Mouse (Mus musculus) heart, adult 8-10 months (tissue): ENCODE results near the gene Carmil1. TPM values are rescaled to one million over a fixed set of nuclear protein-coding genes. Genes with fewer than 3 reads are reported as not detected.

Source experiments
- DNase-seq: peaks from one replicate; pipeline ENCODE4 v3.0.0; 2022; ENCODE audit warnings: low spot score
- total RNA-seq, 4 experiments: library from RNA; stranded (reverse); gene quantifications; 2 replicates each; pipeline ENCODE4 v1.2.4; 2022

The Carmil1 gene
- total RNA-seq, 4 experiments from 2014 or later: 5.1 to 9.4 (median 7.1) TPM

DNA sequence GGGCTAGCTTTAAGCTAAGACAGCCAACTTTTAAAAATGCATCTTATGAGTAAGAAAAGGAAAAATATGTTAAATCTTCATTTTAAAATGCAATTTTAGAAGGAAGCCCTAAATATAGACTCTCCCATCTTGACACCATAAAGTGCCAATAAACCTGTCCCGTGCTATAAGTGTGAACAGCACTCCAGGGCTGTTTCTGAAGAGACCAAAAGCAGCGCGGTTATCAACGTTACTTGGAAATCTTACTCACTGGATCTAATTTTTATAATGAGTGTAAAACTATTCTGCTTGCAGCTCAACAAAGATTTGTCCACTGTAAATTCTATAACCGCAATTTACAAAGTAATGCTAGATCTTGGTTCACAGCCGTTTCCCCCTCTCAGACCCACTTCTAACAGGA lies 232.0 kb downstream of the Carmil1 start:
- no peak for DNase-seq

- no peak for DNase-seq
Observed at GRCm38 (mm10) chr13:24045271-24045670, 235.3 kb downstream of the Carmil1 start.

DNA sequence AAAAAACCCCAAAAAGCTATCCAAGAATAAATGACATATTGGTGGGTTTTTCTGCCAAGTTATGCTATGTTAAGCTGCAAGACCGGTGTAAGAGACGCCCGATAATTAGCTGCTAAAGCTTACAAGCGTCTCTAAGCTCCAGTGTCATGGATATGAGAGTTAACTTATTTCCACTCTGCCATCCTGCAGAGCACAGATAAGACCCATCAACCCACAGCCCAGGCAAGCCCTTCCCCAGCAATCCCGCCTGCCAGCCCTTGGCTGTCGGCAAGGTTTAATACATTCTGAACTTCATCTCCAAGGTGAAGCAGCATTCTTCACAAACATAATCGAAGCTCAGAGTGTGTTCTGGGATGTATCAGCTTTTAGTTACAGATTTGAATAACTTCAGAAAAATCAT lies 240.4 kb downstream of the Carmil1 start:
- DNase-seq: no peak

- no peak for DNase-seq
Observed at GRCm38 (mm10) chr13:24037502-24037901, 243.1 kb downstream of the Carmil1 start.

DNA sequence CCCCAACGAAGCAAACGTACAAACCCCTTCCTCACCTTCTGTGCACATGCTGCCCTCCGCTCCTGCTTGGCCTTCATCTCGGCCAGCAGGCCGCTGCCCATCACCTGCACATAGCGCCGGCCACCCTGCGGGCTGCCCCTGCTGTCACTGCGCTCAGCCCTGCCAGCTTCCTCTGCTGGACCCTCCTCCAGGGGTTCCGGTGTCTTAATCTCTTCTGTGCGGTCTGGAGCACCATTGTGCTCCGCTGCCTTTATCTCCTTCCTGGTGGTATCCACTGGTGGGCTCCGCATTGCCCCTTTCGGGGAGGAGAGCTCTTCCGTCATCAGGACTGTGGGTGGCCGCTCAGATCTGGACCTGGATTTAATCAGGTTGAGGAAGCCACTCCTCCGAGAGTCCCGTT lies 244.4 kb downstream of the Carmil1 start:
- DNase-seq: no peak

GRCm38 (mm10) chr13:24027191-24028170 lies 253.1 kb downstream of the Carmil1 start:
- peak; percentile 18 for DNase-seq

- no peak for DNase-seq
Observed at GRCm38 (mm10) chr13:24018515-24018914, 262.1 kb downstream of the Carmil1 start.

- no peak for DNase-seq
Observed at GRCm38 (mm10) chr13:24005528-24005927, 275.1 kb downstream of the Carmil1 start.

GRCm38 (mm10) chr13:24001797-24002196 lies 278.8 kb downstream of the Carmil1 start:
- DNase-seq: no peak

- no peak for DNase-seq
Observed at GRCm38 (mm10) chr13:24001081-24001480, 279.5 kb downstream of the Carmil1 start.

GRCm38 (mm10) chr13:23998826-23999225 lies 281.8 kb downstream of the Carmil1 start:
- DNase-seq: no peak

- DNase-seq: no peak
Observed at GRCm38 (mm10) chr13:23994756-23995155, 285.8 kb downstream of the Carmil1 start.

- no peak for DNase-seq
Observed at GRCm38 (mm10) chr13:23994024-23994423, 286.6 kb downstream of the Carmil1 start.

DNA sequence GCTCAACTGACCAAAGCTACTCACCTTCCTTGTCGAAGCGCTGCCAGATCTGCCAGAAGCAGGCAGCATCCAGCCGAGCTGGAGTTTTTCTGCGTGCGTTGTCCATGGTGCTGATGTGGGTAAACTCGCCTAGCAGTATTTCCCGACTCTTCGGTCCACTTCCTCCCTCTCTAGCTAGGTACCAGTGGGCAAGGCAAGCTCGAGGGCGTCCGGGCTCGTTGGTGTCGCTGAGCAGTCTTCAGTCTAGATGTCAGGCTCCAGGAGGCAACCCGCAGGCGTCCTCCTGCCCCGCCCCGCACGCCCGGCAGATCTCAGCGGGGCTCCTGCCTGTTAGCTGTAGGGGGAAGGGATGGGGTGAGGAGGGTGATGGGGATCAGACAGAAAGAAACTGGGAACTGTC lies 289.7 kb downstream of the Carmil1 start, which contains the start of gene Scgn:
Gene Scgn, minus strand, starts transcription at position 287 of the 400 bp plus-strand sequence.
- DNase-seq: peak; percentile 9

DNA sequence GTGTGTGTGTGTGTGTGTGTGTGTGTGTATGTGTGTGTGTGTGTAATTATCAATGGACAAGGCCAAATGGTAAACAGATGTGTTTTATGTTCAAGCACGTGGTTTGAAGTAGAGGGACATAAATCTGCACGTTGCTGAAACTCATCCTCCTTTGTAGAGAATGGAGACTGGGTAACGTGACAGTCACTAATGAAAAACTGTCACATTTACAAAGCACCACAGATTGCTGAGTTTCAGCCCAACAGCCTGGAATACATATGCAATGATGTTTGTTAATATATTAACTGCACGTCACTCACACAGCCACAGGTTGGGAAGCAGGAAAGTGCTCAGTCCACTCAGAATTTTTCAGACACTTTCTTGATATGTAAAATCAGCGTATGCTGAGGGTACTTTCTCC lies 290.1 kb downstream of the Carmil1 start:
- no peak for DNase-seq

DNA sequence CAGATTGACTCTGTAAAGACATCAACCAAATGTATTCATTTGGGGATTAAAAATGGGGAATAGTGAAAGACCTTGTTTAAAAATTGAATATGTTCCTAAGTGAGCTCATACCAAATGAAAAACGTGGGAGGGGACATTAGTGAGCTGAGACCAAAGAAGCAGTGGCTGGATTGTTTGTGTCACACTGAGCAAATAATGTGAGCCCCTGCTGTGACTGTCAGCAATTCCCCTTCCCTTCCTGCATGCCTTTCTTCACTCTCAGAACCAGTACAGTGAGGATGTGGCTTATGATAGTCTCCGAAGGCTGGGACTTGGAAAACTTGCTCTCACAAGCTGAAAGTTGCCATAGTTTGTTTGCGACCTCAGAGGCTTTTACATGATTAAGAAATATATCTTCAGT lies 295.5 kb downstream of the Carmil1 start:
- DNase-seq: no peak

DNA sequence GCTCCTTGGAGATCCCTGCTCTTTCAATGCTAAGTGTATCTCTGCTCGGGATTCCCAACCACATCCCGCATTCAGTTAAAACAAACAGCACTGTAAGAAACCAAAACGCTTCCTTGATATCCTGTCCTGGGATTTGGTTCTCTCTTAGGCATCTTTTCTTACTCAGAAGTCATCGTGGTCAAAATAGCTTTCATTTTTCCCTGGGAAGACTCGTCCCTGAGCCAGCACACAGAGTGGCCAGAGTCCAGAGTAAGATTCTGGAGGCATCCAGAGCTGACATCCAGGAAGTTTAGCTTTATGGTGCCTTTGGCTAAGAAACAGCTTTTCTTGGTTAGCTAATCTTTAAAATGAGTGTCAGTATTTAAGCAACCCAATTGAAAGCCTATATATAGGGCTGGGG lies 308.3 kb downstream of the Carmil1 start:
- no peak for DNase-seq

- no peak for DNase-seq
Observed at GRCm38 (mm10) chr13:23971870-23972269, 308.7 kb downstream of the Carmil1 start.

GRCm38 (mm10) chr13:23964909-23965308 lies 315.7 kb downstream of the Carmil1 start:
- no peak for DNase-seq
